Mouse (Mus musculus) spleen, adult 2 months (tissue): ENCODE measurements around the gene Mdc1.

Experiments
- CTCF ChIP-seq: fragments of 200-500 bp; IDR thresholded peaks from 2 replicates; pipeline ENCODE4 v1.5.1; 2011; ENCODE audit warnings: mild to moderate bottlenecking, inconsistent platforms; ENCODE audit not compliant: insufficient read depth, insufficient read length, insufficient replicate concordance; ENCODE audit errors: extremely low read depth
- POLR2A ChIP-seq: fragments of 200-500 bp; IDR thresholded peaks from 2 replicates; pipeline ENCODE4 v1.6.1; 2011; ENCODE audit warnings: low read depth, low read length, inconsistent platforms

GRCm38 (mm10) chr17:35813653-35814052 lies 27.7 kb upstream of the Mdc1 start:
- no peak for TF ChIP-seq CTCF
- no peak for TF ChIP-seq POLR2A
